In the genomic region with DNA sequence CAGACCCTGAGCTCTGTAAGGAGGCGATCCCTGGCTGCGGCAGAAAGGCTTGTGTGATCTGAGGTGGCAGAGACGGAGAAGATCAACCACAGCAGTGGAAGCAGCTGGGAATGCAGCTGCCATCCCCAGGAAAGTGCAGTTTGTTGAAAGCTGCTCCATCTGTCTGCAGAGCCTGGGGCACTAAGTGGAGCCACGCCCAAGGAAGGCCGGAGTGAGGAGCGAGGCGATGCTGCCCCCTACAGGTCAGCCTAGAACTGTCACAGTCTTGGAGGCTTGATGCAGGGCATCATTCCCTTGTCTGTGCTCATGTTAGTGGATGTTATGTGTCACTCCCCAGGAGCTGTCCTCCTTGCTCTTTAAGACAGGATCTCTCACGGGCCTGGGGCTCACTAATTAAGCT, we compare ENCODE assay signal across 8 mouse cellular contexts. TPM values are rescaled to one million over a fixed set of nuclear protein-coding genes. Genes with fewer than 3 reads are reported as not detected.
DNase-seq lines count a peak whose midpoint lies in the region; ATAC-seq lines count a peak whose summit lies in the region.

No protein-coding gene starts in this region.

- no peak overlapping the region for H3K4me2 ChIP-seq in heart, embryonic 14.5 days (ENCODE audit: low read length)
- H3K4me2 ChIP-seq in liver, embryonic 11.5 days: no peak overlapping the region

- ATAC-seq in heart, embryonic 14.5 days (ENCODE audit: insufficient number of reproducible peaks, insufficient read depth, low FRiP score, low read depth): peak; percentile 60
- ATAC-seq in liver, embryonic 11.5 days (replicated peaks; ENCODE audit: low FRiP score): peak; percentile 81

- no peaks in the 10 kb centered on the region for H3K36me3 ChIP-seq in heart, embryonic 14.5 days (ENCODE audit: control insufficient read depth, insufficient read depth, low read length)
- no peaks in the 10 kb centered on the region for H3K36me3 ChIP-seq in liver, embryonic 11.5 days (ENCODE audit: control insufficient read depth, insufficient read depth, low read length)
- no peaks in the 10 kb centered on the region for H3K36me3 ChIP-seq in splenic B cell, adult 2 months (ENCODE audit: control insufficient read depth, insufficient read depth, low read length, poor library complexity, severe bottlenecking)

- no peak overlapping the region for H3K4me3 ChIP-seq in heart, embryonic 14.5 days (ENCODE audit: control insufficient read depth in 1 of 2, insufficient read depth in 1 of 2, low read depth in 1 of 2, low read length in 2 of 2)
- H3K4me3 ChIP-seq in liver, embryonic 11.5 days (ENCODE audit: low read depth, low read length): no peak overlapping the region

- H3K9me3 ChIP-seq in heart, embryonic 14.5 days (ENCODE audit: control insufficient read depth, low read length): no peaks in the 10 kb centered on the region
- no peaks in the 10 kb centered on the region for H3K9me3 ChIP-seq in liver, embryonic 11.5 days (ENCODE audit: control insufficient read depth, low read length)

- 3% methylated on average over 8 of the region's 8 CpGs for WGBS in heart, embryonic 14.5 days
- WGBS in liver, embryonic 11.5 days: 9% methylated on average over 8 of the region's 8 CpGs

- H3K27ac ChIP-seq in heart, embryonic 14.5 days (replicated peaks in 1 of 2; ENCODE audit: control insufficient read depth in 1 of 2, insufficient read depth in 1 of 2, low read depth in 2 of 2, low read length in 2 of 2): no peak overlapping the region
- H3K27ac ChIP-seq in liver, embryonic 11.5 days (ENCODE audit: low read depth, low read length): no peak overlapping the region

- no peak overlapping the region for H3K9ac ChIP-seq in heart, embryonic 14.5 days (ENCODE audit: low read length)
- no peak overlapping the region for H3K9ac ChIP-seq in liver, embryonic 11.5 days (ENCODE audit: low read depth, low read length)

- H3K4me1 ChIP-seq in heart, embryonic 14.5 days (ENCODE audit: control insufficient read depth in 2 of 2, insufficient read depth in 2 of 2, low read length in 2 of 2): peaks cover 2 to 3% of the 10 kb centered on the region in 2 experiments; a peak in 1 of 4 replicates
- H3K4me1 ChIP-seq in liver, embryonic 11.5 days (replicated peaks; ENCODE audit: control insufficient read depth, insufficient read depth, low read length): no peaks in the 10 kb centered on the region

- DNase-seq in CD4-positive helper T cell, adult 2 months (ENCODE audit: low read depth, low spot score): peak; percentile 83
- peak; percentile 50 for DNase-seq in brain, embryonic 18.5 days (ENCODE audit: low read depth, low spot score)
- peak; percentile 43 for DNase-seq in fibroblast of lung, adult 2 months (ENCODE audit: low read depth)
- DNase-seq in kidney, postnatal 10 days: peak; percentile 88
- peak; percentile 84 for DNase-seq in liver, embryonic 11.5 days (ENCODE audit: low spot score)
- peak; percentile 90 for DNase-seq in naive thymus-derived CD4-positive, alpha-beta T cell, adult 2 months (ENCODE audit: low read depth)
- DNase-seq in splenic B cell, adult 2 months (ENCODE audit: low read depth, low spot score): peak; percentile 88

- H3K27me3 ChIP-seq in heart, embryonic 14.5 days (ENCODE audit: control insufficient read depth, insufficient read depth, low read length): no peaks in the 10 kb centered on the region
- H3K27me3 ChIP-seq in liver, embryonic 11.5 days (replicated peaks; ENCODE audit: control insufficient read depth, insufficient read depth, low read length): no peaks in the 10 kb centered on the region
- no peaks in the 10 kb centered on the region for H3K27me3 ChIP-seq in splenic B cell, adult 2 months (ENCODE audit: control insufficient read depth, insufficient read depth, low read length, poor library complexity, severe bottlenecking)

RNA-seq across cellular contexts. Expression of gene Klhl25, which starts 32.5 kb away (rescaled TPM):
- 8.3 and 9.4 TPM in 2 replicates for polyA plus RNA-seq in heart, embryonic 14.5 days (2014; fragmentation: Nextera tagmentation; extraction: Ambion mirVana)
- polyA plus RNA-seq in liver, embryonic 11.5 days (2014; fragmentation: Nextera tagmentation; extraction: Ambion mirVana): 11.6 and 12.9 TPM in 2 replicates
